ENCODE assay signal across 8 mouse cellular contexts in the genomic region with DNA sequence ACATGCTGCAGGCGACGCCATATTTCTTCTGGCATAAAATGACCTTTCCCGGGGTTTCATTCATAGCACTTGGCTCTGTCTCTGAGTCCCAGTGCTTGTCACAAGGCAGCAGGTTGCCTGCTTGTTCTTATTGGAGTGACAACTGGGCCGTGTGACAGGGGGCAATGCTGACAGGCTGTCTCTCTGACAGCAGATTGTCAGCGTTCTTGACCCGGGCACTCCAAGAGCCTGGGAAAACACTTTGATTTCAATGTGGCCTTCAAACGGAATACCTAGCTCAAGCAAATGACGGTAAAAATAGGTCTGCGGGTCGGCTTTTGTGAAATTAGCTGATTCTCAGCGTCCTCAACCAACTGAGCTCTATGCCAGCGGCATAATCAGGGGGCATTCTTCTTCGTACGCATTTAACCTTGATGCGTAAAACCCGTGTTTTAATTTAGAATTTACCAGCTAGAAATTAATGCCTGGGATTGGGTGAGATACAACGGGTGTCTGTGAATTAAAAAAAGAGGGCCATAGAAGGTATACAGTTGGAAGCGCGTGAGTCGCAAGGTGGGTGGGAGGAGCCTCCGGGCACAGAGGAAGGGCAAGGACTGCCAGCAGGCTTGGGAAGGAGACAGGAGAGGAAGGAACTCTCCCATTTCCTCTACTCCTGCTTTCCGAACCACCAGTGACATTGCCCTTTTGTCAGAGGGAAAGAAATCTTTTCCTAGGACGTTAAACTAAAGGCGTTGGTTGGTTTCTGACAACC. TPM values are rescaled to one million over a fixed set of nuclear protein-coding genes. Genes with fewer than 3 reads are reported as not detected.
A peak's percentile ranks its signal among the peaks of the same experiment; 100 is the strongest.
DNase-seq lines count a peak whose midpoint lies in the region; ATAC-seq lines count a peak whose summit lies in the region.

No protein-coding gene starts in this region.

- H3K36me3 ChIP-seq in heart, embryonic 15.5 days: no peaks in the 10 kb centered on the region
- no peaks in the 10 kb centered on the region for H3K36me3 ChIP-seq in liver, embryonic 12.5 days

- H3K4me1 ChIP-seq in heart, embryonic 15.5 days (replicated peaks): peaks cover 36% of the 10 kb centered on the region
- peaks cover 22% of the 10 kb centered on the region for H3K4me1 ChIP-seq in liver, embryonic 12.5 days

- no peaks in the 10 kb centered on the region for H3K27me3 ChIP-seq in heart, embryonic 15.5 days
- peaks cover 9% of the 10 kb centered on the region; the same call in 1 of the 2 replicates for H3K27me3 ChIP-seq in liver, embryonic 12.5 days (replicated peaks)

- ATAC-seq in heart, embryonic 15.5 days (replicated peaks; ENCODE audit: insufficient number of reproducible peaks, insufficient read depth, low FRiP score, low read depth): peak; percentile 77
- ATAC-seq in liver, embryonic 12.5 days: no peak

- 30% methylated on average over 24 of the region's 24 CpGs for WGBS in heart, embryonic 15.5 days
- 36% methylated on average over 24 of the region's 24 CpGs for WGBS in liver, embryonic 12.5 days (ENCODE audit: insufficient replicate concordance)

- peak overlapping the region; percentile 56 for H3K9ac ChIP-seq in heart, embryonic 15.5 days
- no peak overlapping the region for H3K9ac ChIP-seq in liver, embryonic 12.5 days

- H3K4me2 ChIP-seq in heart, embryonic 15.5 days: peak overlapping the region; percentile 58
- peak overlapping the region; percentile 42 for H3K4me2 ChIP-seq in liver, embryonic 12.5 days

- peak overlapping the region; percentile 84 for H3K27ac ChIP-seq in heart, embryonic 15.5 days
- H3K27ac ChIP-seq in liver, embryonic 12.5 days: no peak overlapping the region

- H3K9me3 ChIP-seq in heart, embryonic 15.5 days (replicated peaks): no peaks in the 10 kb centered on the region
- no peaks in the 10 kb centered on the region for H3K9me3 ChIP-seq in liver, embryonic 12.5 days (replicated peaks)

- peak; percentile 36 for DNase-seq in embryo, embryonic 10 days (ENCODE audit: low spot score)
- no peak for DNase-seq in embryo, embryonic 11 days
- DNase-seq in cerebellum, adult 9-10 months: peak; percentile 73
- DNase-seq in layer of hippocampus, postnatal 10 days (ENCODE audit: low spot score in 2 of 2): no peak
- DNase-seq in urinary bladder, postnatal 25 days (ENCODE audit: low spot score): no peak
- no peak for DNase-seq in testis, postnatal 14 days (ENCODE audit: low spot score)

- H3K4me3 ChIP-seq in heart, embryonic 15.5 days: peak overlapping the region; percentile 36
- peak overlapping the region; percentile 5; the same call in 1 of the 2 replicates for H3K4me3 ChIP-seq in liver, embryonic 12.5 days

RNA-seq across cellular contexts. Expression of a gene that starts 13.7 kb away (rescaled TPM):
- polyA plus RNA-seq in heart, embryonic 15.5 days (2015; fragmentation: Nextera tagmentation; extraction: Ambion mirVana): 28.7 and 29.5 TPM in 2 replicates
- polyA plus RNA-seq in liver, embryonic 12.5 days (2016; fragmentation: Nextera tagmentation; extraction: Ambion mirVana): 6.5 and 7.4 TPM in 2 replicates
- 10 to 100 TPM; 23.1 to 23.5 TPM for total RNA-seq in layer of hippocampus, postnatal 10 days (2021)

RNA-seq across cellular contexts. Expression of a gene that starts 46.8 kb away (rescaled TPM):
- 110 TPM in 2 replicates for polyA plus RNA-seq in heart, embryonic 15.5 days (2015; fragmentation: Nextera tagmentation; extraction: Ambion mirVana)
- 174 and 178 TPM in 2 replicates for polyA plus RNA-seq in liver, embryonic 12.5 days (2016; fragmentation: Nextera tagmentation; extraction: Ambion mirVana)
- total RNA-seq in layer of hippocampus, postnatal 10 days (2021): 100 to 1,000 TPM; 202 to 209 TPM

Comparison
In these comparisons a context has a peak if more than half of its experiments do, and no peak if none do; other contexts are left out.
1. DNase-seq: peak in embryo, embryonic 10 days (single experiment) and cerebellum, adult 9-10 months (single experiment); none in embryo, embryonic 11 days (single experiment), layer of hippocampus, postnatal 10 days (0 of 2), urinary bladder, postnatal 25 days (single experiment) and testis, postnatal 14 days (single experiment).